Mouse (Mus musculus) CH12.LX (cell line): ENCODE measurements at regions not wholly inside any gene's neighbourhood (a gene's known extent, or its start where the extent isn't known, plus 50 kb on each side); places are given as distances from the start of the nearest gene placed in this dataset.
A peak's percentile ranks its signal among the peaks of the same experiment; 100 is the strongest.

Experiments used
- DNase-seq: peaks from one replicate; pipeline ENCODE4 v3.0.0-alpha.2; 2013; ENCODE audit errors: extremely low read depth
- H3K27ac ChIP-seq: 2 replicates; pipeline ENCODE4 v1.5.1; 2012; ENCODE audit warnings: low read depth, mild to moderate bottlenecking, control low read depth, moderate library complexity; ENCODE audit not compliant: insufficient read depth
- H3K27me3 ChIP-seq: replicated peaks from 2 replicates; pipeline ENCODE3; 2012; ENCODE audit warnings: inconsistent platforms
- H3K36me3 ChIP-seq, 2 experiments: replicated peaks in 1 of 2; 2 replicates each; pipeline versions ENCODE3 to v1.6.1; 2012; ENCODE audit warnings: inconsistent platforms in 1 of 2, low read length in 1 of 2, mild to moderate bottlenecking in 1 of 2, mixed read lengths in 1 of 2, moderate library complexity in 1 of 2; ENCODE audit not compliant: control insufficient read depth in 1 of 2, insufficient read depth in 1 of 2
- H3K4me1 ChIP-seq, 2 experiments: 2 replicates each; pipeline ENCODE4 v1.6.1; 2012; ENCODE audit warnings: inconsistent platforms in 1 of 2, moderate library complexity in 1 of 2; ENCODE audit not compliant: insufficient read depth in 2 of 2, control insufficient read depth in 1 of 2
- H3K4me2 ChIP-seq: 2 replicates; pipeline ENCODE4 v1.6.1; 2012; ENCODE audit warnings: low read depth, mild to moderate bottlenecking, control low read depth; ENCODE audit not compliant: poor library complexity, insufficient read depth, severe bottlenecking
- H3K4me3 ChIP-seq, 3 experiments: fragments of 150-350 bp in 1 of 3; sonication (generic) in 1 of 3; replicated peaks in 1 of 3; 2 replicates each; pipeline versions ENCODE3 to v1.5.1; 2011 to 2012; ENCODE audit warnings: low read depth in 2 of 3, low read length in 2 of 3, mild to moderate bottlenecking in 2 of 3, moderate library complexity in 2 of 3, control low read depth in 1 of 3, improper control_type of control experiment in 1 of 3, inconsistent platforms in 1 of 3, mixed read lengths in 1 of 3; ENCODE audit not compliant: poor library complexity in 1 of 3
- H3K79me2 ChIP-seq: replicated peaks from 2 replicates; pipeline ENCODE4 v1.6.1; 2012; ENCODE audit warnings: mild to moderate bottlenecking, moderate library complexity; ENCODE audit not compliant: control insufficient read depth, poor library complexity, insufficient read depth, severe bottlenecking; ENCODE audit errors: extremely low read depth
- H3K9ac ChIP-seq: 2 replicates; pipeline ENCODE4 v1.6.1; 2012; ENCODE audit warnings: low read depth, mild to moderate bottlenecking, control low read depth, moderate library complexity; ENCODE audit not compliant: insufficient read depth
- H3K9me3 ChIP-seq: replicated peaks from 2 replicates; pipeline ENCODE3; 2012; ENCODE audit warnings: low read length, inconsistent platforms, mixed read lengths
- BHLHE40 ChIP-seq: IDR thresholded peaks from 2 replicates; pipeline ENCODE4 v1.6.1; 2011; ENCODE audit warnings: mild to moderate bottlenecking, low read depth, low read length, improper control_type of control experiment
- E2F4 ChIP-seq: IDR thresholded peaks from 2 replicates; pipeline ENCODE4 v1.6.1; 2011; ENCODE audit warnings: low read depth, low read length, improper control_type of control experiment; ENCODE audit not compliant: insufficient replicate concordance
- ETS1 ChIP-seq: conservative IDR thresholded peaks from 2 replicates; pipeline ENCODE4 v1.6.1; 2012; ENCODE audit warnings: low read depth, mild to moderate bottlenecking, inconsistent platforms, low read length, improper control_type of control experiment, moderate library complexity
- GABPA ChIP-seq: IDR thresholded peaks from 2 replicates; pipeline ENCODE4 v1.6.1; 2012; ENCODE audit warnings: low read depth, low read length, improper control_type of control experiment, inconsistent platforms; ENCODE audit not compliant: insufficient replicate concordance
- IRF4 ChIP-seq: IDR thresholded peaks from 2 replicates; pipeline ENCODE4 v1.6.1; 2014; ENCODE audit warnings: low read depth, mild to moderate bottlenecking, inconsistent platforms, low read length, improper control_type of control experiment
- JUN ChIP-seq: IDR thresholded peaks from 2 replicates; pipeline ENCODE4 v1.6.1; 2011; ENCODE audit warnings: low read depth, mild to moderate bottlenecking, low read length, improper control_type of control experiment, moderate library complexity; ENCODE audit not compliant: insufficient read depth
- KAT2A ChIP-seq: IDR thresholded peaks from 2 replicates; pipeline ENCODE4 v1.6.1; 2012; ENCODE audit warnings: low read length, improper control_type of control experiment, inconsistent platforms; ENCODE audit not compliant: insufficient replicate concordance
- MAFK ChIP-seq: IDR thresholded peaks from 2 replicates; pipeline ENCODE4 v1.6.1; 2011; ENCODE audit warnings: low read length, improper control_type of control experiment; ENCODE audit not compliant: insufficient replicate concordance
- MAX ChIP-seq: IDR thresholded peaks from 2 replicates; pipeline ENCODE4 v1.6.1; 2011; ENCODE audit warnings: low read length, improper control_type of control experiment
- MAZ ChIP-seq: IDR thresholded peaks from 2 replicates; pipeline ENCODE4 v1.6.1; 2012; ENCODE audit warnings: low read depth, mild to moderate bottlenecking, inconsistent platforms, low read length, improper control_type of control experiment, moderate library complexity
- MXI1 ChIP-seq: IDR thresholded peaks from 2 replicates; pipeline ENCODE4 v1.6.1; 2011; ENCODE audit warnings: mild to moderate bottlenecking, low read depth, low read length, improper control_type of control experiment
- MYC ChIP-seq: IDR thresholded peaks from 2 replicates; pipeline ENCODE4 v1.6.1; 2011; ENCODE audit warnings: low read depth, mild to moderate bottlenecking, improper control_type of control experiment, low read length
- NRF1 ChIP-seq: IDR thresholded peaks from 2 replicates; pipeline ENCODE4 v1.6.1; 2014; ENCODE audit warnings: low read depth, mild to moderate bottlenecking, inconsistent platforms, low read length, improper control_type of control experiment, moderate library complexity
- PAX5 ChIP-seq: IDR thresholded peaks from 2 replicates; pipeline ENCODE4 v1.6.1; 2012; ENCODE audit warnings: low read length, inconsistent platforms, mixed read lengths
- POLR2A ChIP-seq: IDR thresholded peaks from 2 replicates; pipeline ENCODE4 v1.6.1; 2011; ENCODE audit warnings: low read depth, mild to moderate bottlenecking, improper control_type of control experiment, low read length
- POLR2AphosphoS2 ChIP-seq: IDR thresholded peaks from 2 replicates; pipeline ENCODE4 v1.6.1; 2011; ENCODE audit warnings: low read depth, low read length, improper control_type of control experiment
- RAD21 ChIP-seq: IDR thresholded peaks from 2 replicates; pipeline ENCODE4 v1.6.1; 2011; ENCODE audit warnings: low read depth, mild to moderate bottlenecking, low read length, improper control_type of control experiment, moderate library complexity
- SMC3 ChIP-seq: IDR thresholded peaks from 2 replicates; pipeline ENCODE4 v1.6.1; 2011; ENCODE audit warnings: low read depth, low read length, improper control_type of control experiment
- TBP ChIP-seq: conservative IDR thresholded peaks from 2 replicates; pipeline ENCODE4 v1.6.1; 2011; ENCODE audit warnings: low read depth, low read length, improper control_type of control experiment
- TCF12 ChIP-seq: IDR thresholded peaks from 2 replicates; pipeline ENCODE4 v1.6.1; 2014; ENCODE audit warnings: low read depth, mild to moderate bottlenecking, inconsistent platforms, low read length, improper control_type of control experiment
- UBTF ChIP-seq: IDR thresholded peaks from 2 replicates; pipeline ENCODE4 v1.6.1; 2012; ENCODE audit warnings: low read depth, mild to moderate bottlenecking, inconsistent platforms, low read length, improper control_type of control experiment, moderate library complexity
- ZKSCAN1 ChIP-seq: IDR thresholded peaks from 2 replicates; pipeline ENCODE4 v1.6.1; 2012; ENCODE audit warnings: low read depth, inconsistent platforms, low read length, improper control_type of control experiment, borderline replicate concordance
- ZNF384 ChIP-seq: IDR thresholded peaks from 2 replicates; pipeline ENCODE4 v1.6.1; 2012; ENCODE audit warnings: low read depth, low read length, improper control_type of control experiment, inconsistent platforms
- dilution Hi-C: fragments of 300-500 bp; cut with MboI; formaldehyde crosslinking; loops from 2 replicates; pipeline ENCODE4 v1.14.3; 2020; ENCODE audit warnings: low sequenced_read_pairs; ENCODE audit not compliant: extremely low pct_unique_long_range_greater_than_20kb, extremely low pct_ligation_motif_present
- in situ Hi-C: fragments of 300-500 bp; cut with MboI; formaldehyde crosslinking; loops from 3 replicates; pipeline ENCODE4 v1.14.3; 2019; ENCODE audit warnings: low sequenced_read_pairs, low pct_ligation_motif_present, low pct_unique_long_range_greater_than_20kb, mixed read lengths

DNA sequence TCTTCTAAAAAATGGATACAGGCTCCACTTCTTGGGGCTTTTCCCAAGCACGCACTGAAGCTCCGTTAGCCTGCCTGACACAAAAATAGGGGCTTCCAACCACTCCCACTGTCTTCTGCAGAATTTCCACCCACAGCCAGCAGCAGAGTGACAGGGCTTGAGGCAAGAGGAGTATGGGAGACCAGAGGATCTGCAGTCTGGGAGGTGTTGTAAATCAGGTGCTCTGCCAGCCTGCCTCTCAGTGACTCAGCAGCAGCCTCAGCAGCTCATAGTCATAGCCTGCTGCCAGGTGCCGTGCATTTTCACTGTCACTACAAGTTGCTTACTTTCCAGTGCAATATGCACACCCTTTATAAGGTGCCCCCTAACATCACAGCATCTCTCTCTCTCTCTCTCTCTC is 261.4 kb upstream of the Tsc22d2 start:
- H3K9ac ChIP-seq = no peak overlapping the region
- no peak overlapping the region for H3K4me3 ChIP-seq
- no peak for DNase-seq
- H3K79me2 ChIP-seq = no peaks in the 10 kb centered on the region
- no peaks in the 10 kb centered on the region for H3K9me3 ChIP-seq
- no peaks in the 10 kb centered on the region for H3K27me3 ChIP-seq
- TF ChIP-seq MAFK = no peak
- TF ChIP-seq MYC = no peak
- no peak for TF ChIP-seq MAZ
- TF ChIP-seq ZKSCAN1 = no peak
- TF ChIP-seq POLR2A = no peak
- no peak for TF ChIP-seq E2F4
- TF ChIP-seq ZNF384 = no peak
- no peak for TF ChIP-seq MXI1
- no peak for TF ChIP-seq JUN
- TF ChIP-seq TCF12 = no peak
- TF ChIP-seq TBP = no peak
- no peak for TF ChIP-seq SMC3
- TF ChIP-seq PAX5 = no peak
- TF ChIP-seq UBTF = no peak
- no peak for TF ChIP-seq GABPA
- TF ChIP-seq ETS1 = no peak
- TF ChIP-seq MAX = no peak
- no peak for TF ChIP-seq NRF1
- TF ChIP-seq RAD21 = no peak
- no peak for TF ChIP-seq POLR2AphosphoS2
- TF ChIP-seq, all 38 proteins: peak for 0
- H3K4me1 ChIP-seq = 0 out of 4 replicates have a peak, but pooled peaks cover 0 to 3% of the 10 kb centered on the region in 2 experiments
- in situ Hi-C loops = loop anchor here (25.0 kb wide), 2 partner anchors 509 to 634 kb away; no protein-coding TSS in a partner anchor
- H3K4me2 ChIP-seq = no peak overlapping the region
- H3K27ac ChIP-seq = no peak overlapping the region
- H3K36me3 ChIP-seq = no peaks in the 10 kb centered on the region
- dilution Hi-C loops = no loop called here

DNA sequence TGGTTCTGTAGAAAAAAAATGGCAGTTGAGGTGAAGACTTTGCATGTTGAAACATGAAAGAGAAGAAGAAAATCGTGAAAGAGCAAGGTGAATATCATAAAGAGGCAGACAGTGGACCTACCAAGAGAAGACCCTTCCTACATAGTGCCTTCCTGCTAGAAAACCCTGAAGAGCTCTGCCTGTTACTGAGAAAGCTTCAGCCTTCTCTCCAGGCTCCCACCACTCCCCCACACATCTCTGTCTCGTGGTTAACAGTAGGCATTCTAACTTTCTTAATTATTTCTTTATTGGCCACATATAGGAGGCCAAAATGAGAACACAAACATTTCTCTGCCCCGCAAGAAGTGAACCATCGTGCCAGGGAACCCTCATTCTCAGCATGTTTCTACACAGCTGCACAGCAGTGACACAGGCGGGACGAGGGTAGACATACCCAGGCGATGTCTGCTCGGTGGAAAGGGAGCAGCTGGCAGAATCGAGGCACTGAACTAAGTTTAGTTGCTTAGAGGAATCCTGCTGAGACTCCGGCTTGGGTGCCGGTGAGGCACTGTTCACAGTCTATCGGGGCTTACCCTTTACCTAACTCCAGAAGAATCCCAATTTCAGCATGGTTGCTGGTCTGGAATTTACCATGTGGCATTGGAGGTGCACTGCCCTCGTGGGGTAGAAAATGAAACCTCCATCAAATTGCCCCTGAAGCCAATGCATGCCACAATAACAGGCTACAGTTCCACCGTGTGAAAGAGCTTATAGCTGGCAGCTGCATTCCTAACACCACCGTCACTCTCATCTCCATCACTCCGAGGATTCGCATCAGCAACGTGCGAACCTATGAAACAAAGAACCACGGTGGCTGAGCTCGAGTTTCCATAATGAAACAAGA is 260.4 kb upstream of the Tsc22d2 start:
- Histone ChIP-seq H3K4me2 (peak overlapping the region; percentile 63; the same call in 1 of the 2 replicates), H3K4me1 (0 out of 4 replicates have a peak, but pooled peaks cover 0 to 3% of the 10 kb centered on the region in 2 experiments), H3K4me3 (no peak overlapping the region), H3K79me2 (no peaks in the 10 kb centered on the region), H3K27me3 (no peaks in the 10 kb centered on the region), H3K36me3 (no peaks in the 10 kb centered on the region), H3K9ac (no peak overlapping the region), H3K27ac (no peak overlapping the region), H3K9me3 (no peaks in the 10 kb centered on the region)
- in situ Hi-C loops (loop anchor here (25.0 kb wide), 2 partner anchors 508 to 633 kb away; no protein-coding TSS in a partner anchor), dilution Hi-C loops (no loop called here)
- TF ChIP-seq IRF4 (no peak), KAT2A (no peak), BHLHE40 (no peak), MAZ (no peak)
- no peak for DNase-seq
